Mouse (Mus musculus) left cerebral cortex, adult 2 months (tissue): Measurements from ENCODE around the gene Cdkn2d. TPM values are rescaled to one million over a fixed set of nuclear protein-coding genes. Genes with fewer than 3 reads are reported as not detected.

ENCODE experiments used
- DNase-seq, 2 experiments: peaks; one replicate each; pipeline ENCODE4 v3.0.0; 2021 to 2022; ENCODE audit warnings: low spot score in 2 of 2, mixed read lengths in 1 of 2; ENCODE audit errors: extremely low spot score in 1 of 2
- H3K27ac ChIP-seq: fragments of 200-600 bp; 2 replicates; pipeline ENCODE4 v1.8.1; 2022
- H3K4me3 ChIP-seq: fragments of 200-600 bp; 2 replicates; pipeline ENCODE4 v1.8.1; 2022
- CTCF ChIP-seq: fragments of 200-600 bp; IDR thresholded peaks from 2 replicates; pipeline ENCODE4 v1.8.1; 2022; ENCODE audit warnings: antibody characterized with exemption, mild to moderate bottlenecking, moderate library complexity
- intact Hi-C: fragments of 180-260 bp; cut with DNase I; formaldehyde crosslinking; loops from one replicate; pipeline ENCODE4 v1.15.1; 2025
- total RNA-seq, 2 experiments: library from RNA; stranded (reverse); gene quantifications; 2 replicates each; pipeline ENCODE4 v1.2.3; 2021

Gene Cdkn2d
- total RNA-seq, 2 experiments from 2014 or later = 47.9 to 54.6 TPM

- intact Hi-C loops = loop anchor here (2.0 kb wide), 1 partner anchor 50 kb away; the partner anchor contains the start of gene Keap1
- no peak for TF ChIP-seq CTCF
- no peak for DNase-seq
- peak overlapping the region; percentile 67 for H3K4me3 ChIP-seq
- H3K27ac ChIP-seq = peak overlapping the region; percentile 89
Observed at GRCm38 (mm10) chr9:21288404-21289336, 2.5 kb downstream of the Cdkn2d start.

- H3K4me3 ChIP-seq = peak within 1 kb of the TSS; percentile 67
- peak; percentile 95 to 96 for DNase-seq
- TF ChIP-seq CTCF = no peak; the same call in 1 of the 2 replicates
- intact Hi-C loops = loop anchor here (2.0 kb wide), 1 partner anchor 49 kb away; the partner anchor contains the start of gene Keap1
- peak within 1 kb of the TSS; percentile 89 for H3K27ac ChIP-seq
Observed at GRCm38 (mm10) chr9:21287571-21288402, 3.4 kb downstream of the Cdkn2d start, which contains the start of gene Kri1. TSS of gene Kri1 (minus strand) at chr9:21287969.

- no peak for DNase-seq
- H3K27ac ChIP-seq = no peak overlapping the region
- intact Hi-C loops = no loop called here
- H3K4me3 ChIP-seq = peak overlapping the region; percentile 67
- no peak for TF ChIP-seq CTCF
Observed at GRCm38 (mm10) chr9:21286753-21287152, 4.5 kb downstream of the Cdkn2d start.

- no peak for TF ChIP-seq CTCF
- intact Hi-C loops = no loop called here
- Histone ChIP-seq H3K27ac (no peak overlapping the region), H3K4me3 (no peak overlapping the region)
- DNase-seq = no peak
Observed at GRCm38 (mm10) chr9:21283994-21284393, 7.2 kb downstream of the Cdkn2d start.

GRCm38 (mm10) chr9:21283591-21283990 is 7.6 kb downstream of the Cdkn2d start:
- DNase-seq = no peak
- intact Hi-C loops = no loop called here
- no peak overlapping the region for H3K27ac ChIP-seq
- TF ChIP-seq CTCF = peak; percentile 8
- H3K4me3 ChIP-seq = no peak overlapping the region

- intact Hi-C loops = no loop called here
- Histone ChIP-seq H3K27ac (no peak overlapping the region), H3K4me3 (no peak overlapping the region)
- DNase-seq = no peak
- no peak for TF ChIP-seq CTCF
Observed at GRCm38 (mm10) chr9:21277776-21278175, 13.4 kb downstream of the Cdkn2d start.

- H3K27ac ChIP-seq = no peak overlapping the region
- no peak for DNase-seq
- no peak overlapping the region for H3K4me3 ChIP-seq
- TF ChIP-seq CTCF = no peak
- intact Hi-C loops = no loop called here
Observed at GRCm38 (mm10) chr9:21276307-21276706, 14.9 kb downstream of the Cdkn2d start.

GRCm38 (mm10) chr9:21275727-21276126 is 15.5 kb downstream of the Cdkn2d start:
- DNase-seq = no peak

GRCm38 (mm10) chr9:21275013-21275710 is 16.0 kb downstream of the Cdkn2d start:
- intact Hi-C loops = no loop called here
- Histone ChIP-seq H3K4me3 (no peak overlapping the region), H3K27ac (no peak overlapping the region)
- no peak for TF ChIP-seq CTCF
- DNase-seq = no peak

More at GRCm38 (mm10) chr9:21275727-21276126, 15.5 kb downstream of the Cdkn2d start:
- Histone ChIP-seq H3K27ac (no peak overlapping the region), H3K4me3 (no peak overlapping the region)
- intact Hi-C loops = no loop called here
- TF ChIP-seq CTCF = no peak

- intact Hi-C loops = no loop called here
- TF ChIP-seq CTCF = no peak
- no peak overlapping the region for H3K4me3 ChIP-seq
- H3K27ac ChIP-seq = no peak overlapping the region
- DNase-seq = no peak
Observed at GRCm38 (mm10) chr9:21274336-21274735, 16.9 kb downstream of the Cdkn2d start.

- DNase-seq = no peak
- intact Hi-C loops = no loop called here
- Histone ChIP-seq H3K27ac (no peak overlapping the region), H3K4me3 (no peak overlapping the region)
- TF ChIP-seq CTCF = no peak
Observed at GRCm38 (mm10) chr9:21273520-21274228, 17.5 kb downstream of the Cdkn2d start.
